Mouse (Mus musculus) lung, adult 2 months (tissue): ENCODE results near the gene Psmd12. TPM values are rescaled to one million over a fixed set of nuclear protein-coding genes. Genes with fewer than 3 reads are reported as not detected.

Experiments used
- DNase-seq: peaks from one replicate; pipeline ENCODE4 v3.0.0; 2022
- H3K4me1 ChIP-seq: fragments of 200-500 bp; 2 replicates; pipeline ENCODE4 v1.6.1; 2011; ENCODE audit warnings: low read length; ENCODE audit not compliant: control insufficient read depth, insufficient read depth
- H3K4me3 ChIP-seq: fragments of 200-500 bp; replicated peaks from 2 replicates; pipeline ENCODE3; 2011; ENCODE audit warnings: low read depth, mild to moderate bottlenecking, control low read depth, low read length; ENCODE audit errors: extremely low read depth
- CTCF ChIP-seq: fragments of 200-500 bp; IDR thresholded peaks from 2 replicates; pipeline ENCODE4 v1.5.1; 2011; ENCODE audit warnings: mild to moderate bottlenecking, low read length, control low read depth; ENCODE audit not compliant: insufficient read depth
- POLR2A ChIP-seq: fragments of 200-500 bp; IDR thresholded peaks from 2 replicates; pipeline ENCODE4 v1.6.1; 2011; ENCODE audit warnings: low read depth, mild to moderate bottlenecking, control low read depth, low read length, borderline replicate concordance; ENCODE audit errors: extremely low read depth
- WGBS: fragments of 180-500 bp; shearing (Covaris S2); methylation state at CpG from one replicate; pipeline ENCODE4 v1.1.7; 2018; 5-methylcytosine and 5-hydroxymethylcytosine counted together
- polyA plus RNA-seq: library from polyadenylated mRNA; depleted of rRNA; stranded (reverse); fragments of >200 nt; gene quantifications from 2 replicates; pipeline ENCODE4 v1.2.3, GENCODE M21; 2012; rRNA removed

The Psmd12 gene
- 8.3 and 12.9 TPM in 2 replicates for polyA plus RNA-seq

DNA sequence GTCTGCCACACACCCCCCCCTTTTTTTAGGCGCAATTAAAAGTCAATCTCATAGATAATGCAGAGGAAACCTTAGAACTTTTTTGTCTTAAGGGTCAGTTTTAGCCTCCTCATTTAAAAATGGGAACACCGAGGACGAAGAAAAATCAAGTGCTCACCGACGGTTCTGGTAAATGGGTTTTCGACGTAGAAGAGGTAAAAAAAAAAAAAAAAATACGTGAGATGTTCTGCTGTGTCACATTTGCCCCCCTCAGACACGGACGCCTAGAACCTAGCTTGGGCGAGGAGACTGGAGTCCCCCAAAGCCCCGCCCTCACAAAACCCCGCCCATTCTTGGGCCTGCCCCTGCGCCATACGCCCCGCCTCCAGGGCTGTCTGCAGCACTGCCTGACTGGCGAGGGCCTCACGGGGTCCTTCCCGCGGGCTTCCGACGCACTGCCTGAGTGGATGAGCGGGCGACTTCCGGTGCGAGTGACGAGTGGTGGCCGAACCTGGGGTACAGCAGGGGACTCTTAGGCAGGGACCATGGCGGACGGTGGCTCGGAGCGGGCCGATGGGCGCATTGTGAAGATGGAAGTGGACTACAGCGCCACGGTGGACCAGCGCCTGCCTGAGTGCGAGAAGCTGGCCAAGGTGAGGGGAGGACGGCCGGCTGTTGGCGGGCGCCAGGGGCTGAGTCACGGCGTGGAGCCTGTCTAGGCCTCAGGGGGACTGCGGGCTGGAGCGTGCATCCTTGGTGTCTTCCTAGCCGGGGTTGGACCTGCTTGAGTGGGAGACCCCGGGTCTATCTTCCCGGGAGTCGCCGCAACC is at the start of gene Psmd12:
TSS of gene Psmd12 (plus strand) at position 432 of the 809 bp plus-strand sequence.
- Histone ChIP-seq H3K4me3 (peak within 1 kb of the TSS; percentile 90), H3K4me1 (peaks cover 4% of the 10 kb centered on the region)
- under 1% methylated on average over 51 of the region's 51 CpGs for WGBS
- DNase-seq: peak; percentile 93
- TF ChIP-seq CTCF (no peak), POLR2A (peak; percentile 80; the same call in 1 of the 2 replicates)

DNA sequence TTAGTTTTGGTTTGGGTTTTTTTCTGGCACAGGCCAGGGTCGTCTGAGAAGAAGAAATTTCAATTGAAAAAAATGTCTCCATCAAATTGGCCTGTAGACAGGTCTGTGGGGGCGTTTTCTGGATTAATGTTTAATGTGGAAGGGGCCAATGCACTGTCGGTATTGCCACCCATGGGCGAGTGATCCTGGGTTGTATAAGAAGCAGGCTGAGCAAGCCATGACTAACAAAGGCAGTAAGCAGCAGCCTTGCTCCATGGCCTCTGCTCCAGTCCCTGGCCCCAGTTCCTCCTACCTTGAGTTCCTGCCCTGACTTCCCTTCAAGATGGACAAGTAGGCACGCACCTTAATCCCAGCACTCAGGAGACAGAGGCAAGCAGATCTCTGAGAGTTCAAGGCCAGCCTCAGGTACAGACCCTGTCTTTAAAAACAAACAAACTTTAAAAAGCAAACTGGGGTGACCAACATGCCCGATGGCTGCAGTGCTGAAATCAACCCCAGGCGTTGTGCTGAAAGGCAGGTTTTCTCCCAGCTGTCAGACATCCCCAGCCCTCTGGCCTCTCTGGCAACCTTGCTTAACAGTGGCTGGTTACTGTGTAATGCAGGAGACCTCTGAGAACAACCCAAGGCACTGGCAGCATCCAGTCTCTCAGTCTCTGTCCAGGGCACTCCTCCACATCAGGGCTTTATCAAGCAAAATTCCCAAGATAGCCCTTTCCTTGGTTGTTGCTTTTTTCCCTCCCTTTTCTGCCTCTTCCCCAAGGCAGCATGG is 47.9 kb upstream of the Psmd12 start:
- Histone ChIP-seq H3K4me3 (no peak overlapping the region), H3K4me1 (peaks cover 7% of the 10 kb centered on the region; the same call in 1 of the 2 replicates)
- TF ChIP-seq POLR2A: no peak
- TF ChIP-seq CTCF: no peak
- DNase-seq: no peak
- 84% methylated on average over 7 of the region's 7 CpGs for WGBS

DNA sequence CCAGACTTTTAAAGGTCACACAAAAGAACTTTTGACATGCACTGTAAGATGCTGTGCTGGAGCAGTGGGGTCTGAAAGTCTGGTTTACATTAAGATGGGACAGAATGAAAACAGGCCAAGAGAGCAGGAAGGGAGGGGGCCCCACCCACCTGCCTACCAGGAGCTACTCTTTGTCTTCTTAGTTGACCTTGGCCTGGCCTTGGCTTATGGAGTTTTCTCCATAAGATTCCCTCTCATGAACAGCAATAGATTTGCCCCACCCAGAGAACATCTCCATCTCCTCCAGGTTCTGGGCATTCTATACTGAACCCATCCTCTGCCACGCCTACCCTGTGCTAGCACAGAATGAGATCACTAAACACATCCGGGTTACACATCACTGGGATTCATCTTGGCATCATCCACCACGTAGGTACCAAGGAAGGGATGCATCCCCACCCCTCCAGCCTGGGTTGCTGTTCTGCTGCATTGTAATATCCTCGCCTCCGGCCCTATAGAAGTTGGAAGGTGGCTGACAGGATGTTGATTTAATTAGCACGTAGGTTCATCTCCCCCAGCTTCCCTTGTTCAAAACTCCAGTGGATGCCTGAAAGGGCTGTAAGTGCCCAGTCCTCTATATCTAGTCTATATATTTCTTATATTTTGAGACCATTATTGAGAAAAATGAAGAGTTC is 43.4 kb upstream of the Psmd12 start:
- Histone ChIP-seq H3K4me1 (peaks cover 4% of the 10 kb centered on the region), H3K4me3 (no peak overlapping the region)
- no peak for DNase-seq
- 72% methylated on average over 6 of the region's 6 CpGs for WGBS
- TF ChIP-seq CTCF (no peak), POLR2A (no peak)

DNA sequence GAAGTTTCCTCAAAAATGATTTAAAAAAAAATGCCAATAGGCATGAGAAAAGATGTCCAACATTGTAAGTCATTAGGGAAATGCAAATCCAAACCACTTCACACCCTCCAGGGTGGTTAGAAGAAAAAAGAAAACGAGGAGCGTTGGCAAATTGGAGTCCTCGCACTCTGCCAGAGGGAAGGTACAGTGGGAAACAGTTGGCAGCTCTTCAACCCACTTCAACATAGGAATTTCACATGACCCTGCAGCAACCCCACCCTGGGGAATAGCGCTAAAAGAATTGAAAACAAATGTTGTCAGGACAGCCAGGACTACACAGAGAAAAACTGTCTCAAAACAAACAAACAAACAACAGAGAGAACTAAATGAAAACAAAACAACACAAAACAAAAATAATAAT is 41.6 kb upstream of the Psmd12 start:
- DNase-seq: no peak
- no peak overlapping the region for H3K4me3 ChIP-seq
- no peak for TF ChIP-seq CTCF
- TF ChIP-seq POLR2A: no peak
- peaks cover 4% of the 10 kb centered on the region for H3K4me1 ChIP-seq
- WGBS: 26% methylated on average over 4 of the region's 4 CpGs

DNA sequence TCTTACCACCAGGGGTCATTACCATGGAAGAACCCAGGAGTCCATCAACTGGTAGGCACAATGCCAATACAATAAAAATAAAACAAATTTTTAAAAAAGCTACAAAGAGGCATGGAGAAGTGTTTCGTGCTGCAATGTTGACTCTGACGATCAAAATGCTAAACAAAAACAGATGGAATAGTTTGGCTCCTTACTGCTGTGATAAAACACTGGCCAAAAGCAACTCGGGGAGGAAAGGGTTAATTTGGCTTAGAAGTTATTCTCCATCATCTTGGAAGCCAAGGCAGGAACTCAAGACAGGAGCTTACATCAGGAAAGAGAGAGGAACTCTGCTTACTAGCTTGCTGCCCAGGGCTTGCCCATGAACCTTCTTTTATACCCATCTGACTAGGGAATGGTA is 41.1 kb upstream of the Psmd12 start:
- peaks cover 4% of the 10 kb centered on the region for H3K4me1 ChIP-seq
- WGBS: 76% methylated on average over 3 of the region's 3 CpGs
- TF ChIP-seq CTCF: no peak
- H3K4me3 ChIP-seq: no peak overlapping the region
- no peak for DNase-seq

DNA sequence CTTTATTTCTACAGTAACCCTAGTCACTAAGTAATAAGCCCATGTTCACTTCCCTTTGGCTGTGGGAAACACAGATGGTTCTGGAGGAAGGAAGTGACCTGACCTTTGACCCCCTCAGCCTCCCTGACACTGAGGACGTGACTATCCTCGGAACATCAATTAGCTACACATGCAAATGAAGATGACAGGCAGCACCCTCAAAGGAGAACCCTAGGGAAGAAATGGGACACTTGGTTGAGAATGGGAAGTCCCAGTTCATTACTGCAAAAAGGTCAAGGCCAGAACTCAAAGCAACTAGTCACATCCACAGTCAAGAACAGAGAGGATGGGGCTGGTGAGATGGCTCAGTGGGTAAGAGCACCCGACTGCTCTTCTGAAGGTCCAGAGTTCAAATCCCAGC is 38.2 kb upstream of the Psmd12 start:
- H3K4me3 ChIP-seq: no peak overlapping the region
- TF ChIP-seq CTCF (no peak), POLR2A (no peak)
- 54% methylated on average over 3 of the region's 3 CpGs for WGBS
- peaks cover under 1% of the 10 kb centered on the region for H3K4me1 ChIP-seq
- no peak for DNase-seq

DNA sequence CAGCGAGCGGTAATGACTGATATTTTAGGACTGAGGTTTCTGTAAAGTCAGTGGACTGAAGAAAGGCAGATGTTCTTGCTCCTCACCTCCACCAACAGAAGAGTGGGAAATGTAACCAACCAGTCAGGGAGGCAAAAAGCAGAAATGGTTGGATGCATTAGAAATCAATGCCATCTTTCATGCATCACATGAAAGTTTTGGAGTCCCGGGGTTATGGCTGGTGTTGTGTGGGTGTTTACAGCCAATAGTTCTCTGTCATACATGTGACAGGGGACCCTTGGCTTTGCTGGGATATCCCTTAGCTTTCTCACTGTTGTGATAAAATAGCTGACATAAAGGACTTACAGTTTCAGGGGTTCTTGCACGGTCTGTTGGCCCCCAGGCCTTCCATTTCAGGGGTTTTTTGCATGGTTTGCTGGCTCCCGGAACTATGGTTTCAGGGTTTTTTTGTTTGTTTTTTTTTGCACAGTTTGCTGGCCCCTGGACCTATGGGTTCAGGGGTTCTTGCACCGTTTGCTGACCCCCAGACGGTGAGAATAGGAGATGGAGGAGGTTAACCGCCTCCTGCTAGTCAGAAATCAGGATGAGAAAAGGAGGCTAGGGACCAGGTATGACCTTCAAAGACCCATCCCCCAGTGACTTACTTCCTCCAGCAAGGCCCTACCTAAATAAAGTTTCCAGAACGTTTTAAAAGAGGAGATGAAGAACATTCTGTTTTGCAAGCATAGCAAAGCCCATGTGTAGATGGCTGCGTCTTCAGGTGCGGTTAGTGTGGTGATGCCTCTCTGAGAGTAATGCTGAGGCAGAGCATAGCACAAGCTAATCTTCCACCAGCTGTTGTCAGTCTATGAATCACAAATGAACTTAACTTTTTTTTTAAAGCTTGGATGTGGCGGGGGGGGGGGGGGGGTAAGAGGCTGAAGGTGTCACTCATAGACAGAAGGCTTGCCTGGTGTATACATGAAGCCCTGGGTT is 35.9 kb upstream of the Psmd12 start:
- Histone ChIP-seq H3K4me1 (peaks cover 9% of the 10 kb centered on the region), H3K4me3 (no peak overlapping the region)
- TF ChIP-seq CTCF (no peak), POLR2A (no peak)
- WGBS: 76% methylated on average over 12 of the region's 12 CpGs
- no peak for DNase-seq

DNA sequence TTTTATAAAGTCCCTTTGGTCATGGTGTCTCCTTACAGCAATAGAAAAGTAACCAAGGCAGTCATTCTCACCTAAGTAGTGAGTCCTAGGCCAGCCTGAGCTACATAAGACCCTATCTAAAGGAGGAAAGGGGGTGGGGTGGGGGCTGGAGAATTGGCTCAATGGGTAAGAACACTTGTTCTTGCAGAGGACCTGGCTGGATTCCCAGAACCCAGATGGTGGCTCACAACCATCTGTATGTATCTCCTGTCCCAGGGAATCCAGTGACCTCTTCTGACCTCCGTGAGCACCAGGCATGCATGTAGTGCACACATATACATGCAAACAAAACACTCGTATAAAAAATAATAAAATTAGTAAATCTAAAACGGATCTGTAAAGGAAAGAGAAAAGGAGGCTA is 33.6 kb upstream of the Psmd12 start:
- no peak for TF ChIP-seq POLR2A
- no peak for TF ChIP-seq CTCF
- Histone ChIP-seq H3K4me1 (peaks cover 16% of the 10 kb centered on the region), H3K4me3 (no peak overlapping the region)
- no peak for DNase-seq
- WGBS: 85% methylated on average over 3 of the region's 3 CpGs

DNA sequence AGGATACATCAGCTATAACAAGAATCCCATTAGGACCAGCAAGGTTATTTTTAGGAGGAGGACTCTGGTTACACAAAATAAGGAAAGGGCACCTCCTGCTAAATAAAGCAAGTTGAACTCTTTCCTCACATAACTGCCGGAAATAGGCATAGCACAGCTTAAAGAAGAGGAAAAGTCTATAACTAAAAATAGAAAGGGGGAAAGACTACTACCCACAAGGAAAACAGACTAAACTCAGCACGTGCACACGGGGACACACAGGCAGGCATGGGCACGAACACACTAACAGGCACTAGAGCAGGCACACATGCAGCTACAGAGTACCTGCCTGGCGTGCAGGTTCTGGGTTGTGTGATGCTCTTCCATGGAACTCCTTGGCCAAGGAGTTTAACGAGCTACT is 32.6 kb upstream of the Psmd12 start:
- no peak for DNase-seq
- WGBS: 39% methylated on average over 6 of the region's 6 CpGs
- no peak overlapping the region for H3K4me3 ChIP-seq
- TF ChIP-seq CTCF: no peak
- TF ChIP-seq POLR2A: no peak
- peaks cover 19% of the 10 kb centered on the region for H3K4me1 ChIP-seq

DNA sequence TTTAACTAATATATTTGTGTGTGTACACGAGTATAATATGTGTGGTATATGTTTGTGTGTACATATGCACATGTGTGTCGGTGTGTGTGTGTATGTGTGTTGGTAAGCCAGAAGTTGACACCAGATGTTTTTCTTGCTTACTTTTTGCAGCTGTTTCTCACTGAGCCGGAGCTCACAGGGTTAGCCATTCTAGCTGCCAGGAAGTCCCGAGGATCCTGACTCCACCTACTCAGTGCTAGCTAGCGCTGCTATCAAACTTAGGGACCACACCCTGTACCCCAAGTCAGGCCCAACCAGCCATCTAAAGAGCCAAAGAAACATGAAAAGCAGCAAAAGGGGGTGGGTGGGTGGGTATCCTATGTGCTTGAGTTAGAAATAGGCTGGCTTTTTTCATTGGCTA is 31.9 kb upstream of the Psmd12 start:
- Histone ChIP-seq H3K4me1 (peaks cover 19% of the 10 kb centered on the region), H3K4me3 (no peak overlapping the region)
- no peak for DNase-seq
- whole genome bisulfite sequencing: 32% methylated on average over 5 of the region's 5 CpGs
- TF ChIP-seq POLR2A: no peak
- TF ChIP-seq CTCF: no peak
